Mouse (Mus musculus): ENCODE results near the gene Arap1.

- TF ChIP-seq CTCF (IDR thresholded peaks at IDR 0.05; ENCODE audit: extremely low read depth, insufficient read depth, low read length) (no peak), POLR2A (IDR thresholded peaks at IDR 0.05; ENCODE audit: extremely low read depth, insufficient read depth, low read length) (peak; percentile 99)
Observed at GRCm38 (mm10) chr7:101421529-101421928, 73.7 kb downstream of the Arap1 start, which contains the start of gene Pde2a.
